In genomic region chr5:13499835-13500234, GRCm38 (mm10) we compare ENCODE assay signal across 19 mouse cellular contexts.
A peak's percentile ranks its signal among the peaks of the same experiment; 100 is the strongest.
DNase-seq lines count a peak whose midpoint lies in the region; ATAC-seq and TF ChIP-seq lines count a peak whose summit lies in the region.
"Had no signal": no experiment of that assay in that cellular context is flagged by ENCODE, and none has a peak within 500 bp of the region (broad histone marks: within the 10 kb centered on the region; RNA-seq: fewer than 3 reads in every experiment).

No protein-coding gene starts in this region.

- H3K4me2 ChIP-seq in hindbrain, postnatal 0 days (ENCODE audit: low read depth, low read length) = no peak overlapping the region
- H3K4me2 ChIP-seq in hindbrain, embryonic 12.5 days (replicated peaks) = no peak overlapping the region
- no peak overlapping the region for H3K4me2 ChIP-seq in neural tube, embryonic 15.5 days
- H3K4me2 ChIP-seq: embryonic facial prominence, embryonic 12.5 days had no signal

- no peaks in the 10 kb centered on the region for H3K27me3 ChIP-seq in hindbrain, postnatal 0 days (ENCODE audit: insufficient read depth, low read length)
- H3K27me3 ChIP-seq in hindbrain, embryonic 12.5 days = no peaks in the 10 kb centered on the region
- H3K27me3 ChIP-seq in neural tube, embryonic 15.5 days (replicated peaks) = no peaks in the 10 kb centered on the region
- H3K27me3 ChIP-seq: embryonic facial prominence, embryonic 12.5 days had no signal

- no peak overlapping the region for H3K4me3 ChIP-seq in hindbrain, postnatal 0 days (ENCODE audit: low read length)
- H3K4me3 ChIP-seq in hindbrain, embryonic 12.5 days = no peak overlapping the region
- no peak overlapping the region for H3K4me3 ChIP-seq in neural tube, embryonic 15.5 days (replicated peaks)
- H3K4me3 ChIP-seq: embryonic facial prominence, embryonic 12.5 days; gastrocnemius, adult 2 months had no signal

- H3K27ac ChIP-seq in hindbrain, postnatal 0 days = no peak overlapping the region
- H3K27ac ChIP-seq in hindbrain, embryonic 12.5 days = no peak overlapping the region
- no peak overlapping the region for H3K27ac ChIP-seq in neural tube, embryonic 15.5 days (replicated peaks)
- H3K27ac ChIP-seq: embryonic facial prominence, embryonic 12.5 days; gastrocnemius, adult 2 months; liver, embryonic 14.5 days had no signal

- no peak for TF ChIP-seq CTCF in hindbrain, postnatal 0 days (IDR thresholded peaks at IDR 0.05; ENCODE audit: low read depth)

- DNase-seq in layer of hippocampus, adult 11-12 months (ENCODE audit: low spot score) = peak; percentile 37
- DNase-seq in layer of hippocampus, postnatal 25 days (ENCODE audit: extremely low spot score in 1 of 2, low spot score in 1 of 2) = no peak
- DNase-seq in 416B (ENCODE audit: low read depth) = peak; percentile 29
- peak; percentile 59 for DNase-seq in fibroblast of lung, adult 2 months (ENCODE audit: low read depth)
- peak; percentile 16 to 91 for DNase-seq in left cerebral cortex, postnatal 25 days (ENCODE audit: low spot score in 2 of 2)
- no peak for DNase-seq in hindbrain, postnatal 0 days (ENCODE audit: low spot score)
- DNase-seq: cerebellum, adult 11 months; gastrocnemius, adult 2 months; heart, adult 11 months; kidney, postnatal 10 days; lung, postnatal 14 days; retina, postnatal 1 day; thymus, adult 2 months had no signal

- no peak overlapping the region for H3K9ac ChIP-seq in hindbrain, postnatal 0 days (replicated peaks; ENCODE audit: low read length)
- H3K9ac ChIP-seq in hindbrain, embryonic 12.5 days = no peak overlapping the region
- no peak overlapping the region for H3K9ac ChIP-seq in neural tube, embryonic 15.5 days (replicated peaks)
- H3K9ac ChIP-seq: embryonic facial prominence, embryonic 12.5 days; liver, embryonic 14.5 days had no signal

- WGBS in hindbrain, postnatal 0 days = 64% methylated on average over 2 of the region's 2 CpGs
- WGBS in hindbrain, embryonic 12.5 days = 77% methylated on average over 2 of the region's 2 CpGs
- 72% methylated on average over 2 of the region's 2 CpGs for WGBS in neural tube, embryonic 15.5 days

- no peaks in the 10 kb centered on the region for H3K4me1 ChIP-seq in hindbrain, postnatal 0 days (ENCODE audit: insufficient read depth, low read length)
- H3K4me1 ChIP-seq in hindbrain, embryonic 12.5 days = no peaks in the 10 kb centered on the region
- H3K4me1 ChIP-seq in neural tube, embryonic 15.5 days = no peaks in the 10 kb centered on the region
- H3K4me1 ChIP-seq: embryonic facial prominence, embryonic 12.5 days had no signal

- no peaks in the 10 kb centered on the region for H3K9me3 ChIP-seq in hindbrain, postnatal 0 days (ENCODE audit: low read length)
- H3K9me3 ChIP-seq in hindbrain, embryonic 12.5 days (replicated peaks) = no peaks in the 10 kb centered on the region
- H3K9me3 ChIP-seq in neural tube, embryonic 15.5 days (replicated peaks) = no peaks in the 10 kb centered on the region
- H3K9me3 ChIP-seq: embryonic facial prominence, embryonic 12.5 days had no signal

- intact Hi-C loops in left cerebral cortex, postnatal 25 days (cut with DNase I) = loop anchor here (5.0 kb wide), 1 partner anchor 98 kb away; no protein-coding TSS in a partner anchor

- no peaks in the 10 kb centered on the region for H3K36me3 ChIP-seq in hindbrain, postnatal 0 days (ENCODE audit: insufficient read depth, low read length)
- H3K36me3 ChIP-seq in hindbrain, embryonic 12.5 days = no peaks in the 10 kb centered on the region
- H3K36me3 ChIP-seq in neural tube, embryonic 15.5 days = no peaks in the 10 kb centered on the region
- H3K36me3 ChIP-seq: embryonic facial prominence, embryonic 12.5 days had no signal

- ATAC-seq in hindbrain, postnatal 0 days = no peak
- no peak for ATAC-seq in hindbrain, embryonic 12.5 days (ENCODE audit: low FRiP score)
- ATAC-seq in neural tube, embryonic 15.5 days (ENCODE audit: low FRiP score) = no peak
- ATAC-seq: CD4-positive, CD25-positive, alpha-beta regulatory T cell, adult 4 months; intestine, embryonic 16.5 days had no signal

Comparison
In these comparisons a context has a peak if more than half of its experiments do, and no peak if none do; other contexts are left out.
1. DNase-seq: peak in layer of hippocampus, adult 11-12 months (single experiment), 416B (single experiment), fibroblast of lung, adult 2 months (single experiment) and left cerebral cortex, postnatal 25 days (2 of 2); none in layer of hippocampus, postnatal 25 days (0 of 2) and hindbrain, postnatal 0 days (single experiment).